Mouse (Mus musculus) right cerebral cortex, adult 18-20 months (tissue): ENCODE measurements around the gene Rcsd1.

Experiments
- DNase-seq: peaks from one replicate; pipeline ENCODE4 v3.0.0; 2022; ENCODE audit warnings: mixed read lengths

Gene Rcsd1

GRCm38 (mm10) chr1:165616652-165617051 is 92.9 kb downstream of the Rcsd1 start:
- DNase-seq = no peak

- DNase-seq = no peak
Observed at GRCm38 (mm10) chr1:165614793-165615192, 94.8 kb downstream of the Rcsd1 start.

- no peak for DNase-seq
Observed at GRCm38 (mm10) chr1:165613926-165614325, 95.6 kb downstream of the Rcsd1 start.

GRCm38 (mm10) chr1:165612714-165613113 is 96.8 kb downstream of the Rcsd1 start:
- DNase-seq = no peak

- DNase-seq = no peak
Observed at GRCm38 (mm10) chr1:165610321-165610999, 99.1 kb downstream of the Rcsd1 start.

- DNase-seq = no peak
Observed at GRCm38 (mm10) chr1:165609495-165610320, 99.8 kb downstream of the Rcsd1 start.

GRCm38 (mm10) chr1:165608904-165609303 is 100.7 kb downstream of the Rcsd1 start:
- no peak for DNase-seq

- DNase-seq = no peak
Observed at GRCm38 (mm10) chr1:165605774-165606173, 103.8 kb downstream of the Rcsd1 start.

GRCm38 (mm10) chr1:165605108-165605507 is 104.4 kb downstream of the Rcsd1 start:
- DNase-seq = no peak

- no peak for DNase-seq
Observed at GRCm38 (mm10) chr1:165604203-165604602, 105.4 kb downstream of the Rcsd1 start.

GRCm38 (mm10) chr1:165603218-165603617 is 106.3 kb downstream of the Rcsd1 start:
- DNase-seq = no peak

- DNase-seq = no peak
Observed at GRCm38 (mm10) chr1:165601775-165602280, 107.7 kb downstream of the Rcsd1 start.
